Mouse (Mus musculus) lung, postnatal 0 days (tissue): ENCODE data around the gene Hoxb6. TPM values are rescaled to one million over a fixed set of nuclear protein-coding genes. Genes with fewer than 3 reads are reported as not detected.

Source experiments
- ATAC-seq: fragments of 200-750 bp; cut with Nextera tagmentation; 2 replicates; pipeline ENCODE4 v1.8.0; 2017; ENCODE audit warnings: moderate library complexity
- DNase-seq: peaks from one replicate; pipeline ENCODE4 v3.0.0-alpha.2; 2016; ENCODE audit warnings: low spot score
- H3K27ac ChIP-seq: fragments of 300-500 bp; sonication (generic); 2 replicates; pipeline ENCODE4 v1.5.1; 2014; ENCODE audit warnings: antibody characterized with exemption, mild to moderate bottlenecking, low read length, mixed read lengths
- H3K27me3 ChIP-seq: fragments of 300-500 bp; sonication (generic); replicated peaks from 2 replicates; pipeline ENCODE4 v1.6.1; 2014; ENCODE audit warnings: low read length, mixed read lengths; ENCODE audit not compliant: insufficient read depth
- H3K36me3 ChIP-seq: fragments of 300-500 bp; sonication (generic); 2 replicates; pipeline ENCODE4 v1.6.1; 2014; ENCODE audit warnings: low read length, mixed read lengths; ENCODE audit not compliant: insufficient read depth
- H3K4me1 ChIP-seq: fragments of 300-500 bp; sonication (generic); 2 replicates; pipeline ENCODE4 v1.6.1; 2014; ENCODE audit warnings: antibody characterized with exemption, low read depth, low read length, mixed read lengths; ENCODE audit not compliant: insufficient read depth
- H3K4me2 ChIP-seq: fragments of 300-500 bp; sonication (generic); replicated peaks from 2 replicates; pipeline ENCODE4 v1.6.1; 2014; ENCODE audit warnings: low read depth, mild to moderate bottlenecking, low read length, moderate library complexity, mixed read lengths
- H3K4me3 ChIP-seq: fragments of 300-500 bp; sonication (generic); 2 replicates; pipeline ENCODE4 v1.5.1; 2014; ENCODE audit warnings: low read depth, low read length
- H3K9ac ChIP-seq: fragments of 300-500 bp; sonication (generic); replicated peaks from 2 replicates; pipeline ENCODE4 v1.6.1; 2014; ENCODE audit warnings: low read depth, mild to moderate bottlenecking
- H3K9me3 ChIP-seq: fragments of 300-500 bp; sonication (generic); 2 replicates; pipeline ENCODE4 v1.6.1; 2016; ENCODE audit warnings: low read length, mixed read lengths
- CTCF ChIP-seq: IDR thresholded peaks from 2 replicates; pipeline ENCODE4 v1.5.1; 2016; ENCODE audit warnings: antibody characterized with exemption, mild to moderate bottlenecking
- EP300 ChIP-seq: IDR thresholded peaks from 2 replicates; pipeline ENCODE4 v1.6.1; 2016; ENCODE audit warnings: antibody characterized with exemption, mild to moderate bottlenecking, control low read depth
- WGBS: fragments of 180-500 bp; shearing (Covaris S2); extraction: QIAGEN DNeasy Blood & Tissue Kit; methylation state at CpG from one replicate; pipeline ENCODE4 v1.1.7; 2014; 5-methylcytosine and 5-hydroxymethylcytosine counted together
- polyA plus RNA-seq: library from polyadenylated mRNA; unstranded; fragments of >200 nt; fragmentation: Nextera tagmentation; extraction: Ambion mirVana; gene quantifications from 2 replicates; pipeline ENCODE4 v1.2.1, GENCODE M21; 2015

Gene Hoxb6
- polyA plus RNA-seq, 1 experiment from 2014 or later: 7.4 TPM

- peak overlapping the region; percentile 50; the same call in 1 of the 2 replicates for H3K9ac ChIP-seq
- peak overlapping the region; percentile 88 for H3K27ac ChIP-seq
- peak overlapping the region; percentile 63 for H3K4me2 ChIP-seq
- TF ChIP-seq CTCF: no peak
- TF ChIP-seq EP300: no peak
- H3K36me3 ChIP-seq: no peaks in the 10 kb centered on the region
- peaks cover 7% of the 10 kb centered on the region; the same call in 1 of the 2 replicates for H3K27me3 ChIP-seq
- peak overlapping the region; percentile 49 for H3K4me3 ChIP-seq
- ATAC-seq: peak; percentile 76
- peaks cover 7% of the 10 kb centered on the region; the same call in 1 of the 2 replicates for H3K4me1 ChIP-seq
- DNase-seq: peak; percentile 71
- WGBS: 5% methylated on average over 33 of the region's 35 CpGs
- no peaks in the 10 kb centered on the region for H3K9me3 ChIP-seq
Measured at GRCm38 (mm10) chr11:96332618-96333032, 40.3 kb downstream of the Hoxb6 start.

- peak overlapping the region; percentile 63 for H3K4me2 ChIP-seq
- no peaks in the 10 kb centered on the region for H3K36me3 ChIP-seq
- ATAC-seq: no peak
- H3K9me3 ChIP-seq: no peaks in the 10 kb centered on the region
- peak overlapping the region; percentile 49 for H3K4me3 ChIP-seq
- peaks cover 12% of the 10 kb centered on the region; the same call in 1 of the 2 replicates for H3K4me1 ChIP-seq
- WGBS: 21% methylated on average over 17 of the region's 17 CpGs
- H3K9ac ChIP-seq: peak overlapping the region; percentile 50; the same call in 1 of the 2 replicates
- peaks cover 7% of the 10 kb centered on the region; the same call in 1 of the 2 replicates for H3K27me3 ChIP-seq
- DNase-seq: no peak
- TF ChIP-seq EP300: no peak
- H3K27ac ChIP-seq: peak overlapping the region; percentile 88
Measured at GRCm38 (mm10) chr11:96333241-96334001, 41.1 kb downstream of the Hoxb6 start.

GRCm38 (mm10) chr11:96334002-96334364 lies 41.7 kb downstream of the Hoxb6 start:
- Histone ChIP-seq H3K27ac (peak overlapping the region; percentile 88; the same call in 1 of the 2 replicates), H3K9ac (no peak overlapping the region), H3K27me3 (peaks cover 7% of the 10 kb centered on the region; the same call in 1 of the 2 replicates), H3K4me1 (peaks cover 12% of the 10 kb centered on the region; the same call in 1 of the 2 replicates), H3K4me2 (peak overlapping the region; percentile 63), H3K4me3 (peak overlapping the region; percentile 49), H3K36me3 (no peaks in the 10 kb centered on the region), H3K9me3 (no peaks in the 10 kb centered on the region)
- WGBS: 11% methylated on average over 2 of the region's 2 CpGs
- DNase-seq (no peak), ATAC-seq (no peak)
- no peak for TF ChIP-seq EP300
- no peak for TF ChIP-seq CTCF

- ATAC-seq: no peak
- 29% methylated on average over 3 of the region's 3 CpGs for WGBS
- Histone ChIP-seq H3K4me2 (peak overlapping the region; percentile 63; the same call in 1 of the 2 replicates), H3K27me3 (peaks cover 7% of the 10 kb centered on the region; the same call in 1 of the 2 replicates), H3K4me1 (peaks cover 12% of the 10 kb centered on the region; the same call in 1 of the 2 replicates), H3K27ac (no peak overlapping the region), H3K36me3 (no peaks in the 10 kb centered on the region), H3K9ac (no peak overlapping the region), H3K9me3 (no peaks in the 10 kb centered on the region), H3K4me3 (no peak overlapping the region)
- TF ChIP-seq EP300 (no peak), CTCF (no peak)
- DNase-seq: no peak
Measured at GRCm38 (mm10) chr11:96334998-96335397, 42.7 kb downstream of the Hoxb6 start.

GRCm38 (mm10) chr11:96336597-96336996 lies 44.3 kb downstream of the Hoxb6 start:
- H3K27me3 ChIP-seq: peaks cover 7% of the 10 kb centered on the region; the same call in 1 of the 2 replicates
- 0 out of 2 replicates have a peak overlapping the region, but pooled peaks have one; percentile 5 for H3K4me2 ChIP-seq
- H3K36me3 ChIP-seq: no peaks in the 10 kb centered on the region
- H3K4me1 ChIP-seq: peaks cover 12% of the 10 kb centered on the region; the same call in 1 of the 2 replicates
- ATAC-seq: no peak
- H3K4me3 ChIP-seq: no peak overlapping the region
- WGBS: 25% methylated on average over 2 of the region's 2 CpGs
- H3K9me3 ChIP-seq: no peaks in the 10 kb centered on the region
- H3K9ac ChIP-seq: no peak overlapping the region
- H3K27ac ChIP-seq: peak overlapping the region; percentile 51
- TF ChIP-seq CTCF (no peak), EP300 (no peak)
- peak; percentile 28 for DNase-seq

- ATAC-seq: no peak
- H3K27ac ChIP-seq: peak overlapping the region; percentile 51
- H3K4me2 ChIP-seq: 0 out of 2 replicates have a peak overlapping the region, but pooled peaks have one; percentile 5
- no peak for DNase-seq
- no peak overlapping the region for H3K9ac ChIP-seq
- peaks cover 12% of the 10 kb centered on the region; the same call in 1 of the 2 replicates for H3K4me1 ChIP-seq
- TF ChIP-seq EP300 (no peak), CTCF (no peak)
- 18% methylated on average over 6 of the region's 6 CpGs for WGBS
- H3K36me3 ChIP-seq: no peaks in the 10 kb centered on the region
- H3K9me3 ChIP-seq: no peaks in the 10 kb centered on the region
- H3K27me3 ChIP-seq: peaks cover 7% of the 10 kb centered on the region; the same call in 1 of the 2 replicates
- H3K4me3 ChIP-seq: no peak overlapping the region
Measured at GRCm38 (mm10) chr11:96337026-96337425, 44.8 kb downstream of the Hoxb6 start.
